ENCODE assay signal across 11 mouse cellular contexts in the genomic region with DNA sequence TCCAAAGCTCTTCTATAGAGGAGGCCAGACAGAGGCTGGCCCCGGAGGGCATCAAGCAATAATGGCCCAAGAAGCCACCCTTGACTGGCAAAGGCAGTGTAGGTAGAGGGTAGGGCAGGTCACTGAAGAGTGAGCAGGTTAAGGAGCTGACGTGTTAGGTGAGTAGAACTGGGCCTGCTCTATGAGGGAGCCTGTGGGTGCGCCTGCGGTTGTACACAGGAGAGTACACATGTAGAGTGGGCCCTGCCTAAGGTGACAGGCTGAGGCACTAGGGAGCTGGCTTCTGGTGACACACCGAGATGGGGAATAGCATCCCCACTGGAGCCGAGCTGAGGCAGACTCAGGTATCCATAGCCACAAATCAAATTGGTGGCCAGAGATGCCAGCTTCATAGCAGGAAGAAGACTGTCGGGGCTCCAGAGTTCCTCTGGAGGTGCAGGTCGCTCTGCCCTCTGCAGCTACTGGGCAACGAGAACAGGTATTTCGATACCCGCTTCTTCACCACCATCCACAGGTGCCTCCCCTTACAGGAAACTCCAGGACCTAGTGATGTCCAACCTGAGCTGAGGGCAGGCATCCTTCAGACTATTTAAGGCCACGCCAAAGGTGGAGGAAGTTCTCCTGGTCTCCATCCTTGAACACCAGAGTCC. TPM values are rescaled to one million over a fixed set of nuclear protein-coding genes. Genes with fewer than 3 reads are reported as not detected.
DNase-seq lines count a peak whose midpoint lies in the region; ATAC-seq and TF ChIP-seq lines count a peak whose summit lies in the region.
"Had no signal": no experiment of that assay in that cellular context is flagged by ENCODE, and none has a peak within 500 bp of the region (broad histone marks: within the 10 kb centered on the region; RNA-seq: fewer than 3 reads in every experiment).

No protein-coding gene starts in this region.

- no peaks in the 10 kb centered on the region for H3K4me1 ChIP-seq in heart, embryonic 11.5 days (ENCODE audit: control insufficient read depth, insufficient read depth, low read length)
- peaks cover 17% of the 10 kb centered on the region for H3K4me1 ChIP-seq in E14TG2a.4 (replicated peaks; ENCODE audit: low read depth, low read length)
- H3K4me1 ChIP-seq in forebrain, embryonic 10.5 days = peaks cover 17% of the 10 kb centered on the region
- H3K4me1 ChIP-seq in intestine, embryonic 16.5 days (ENCODE audit: control insufficient read depth, insufficient read depth, low read length) = peaks cover 4% of the 10 kb centered on the region; the same call in 1 of the 2 replicates

- intact Hi-C loops in heart, postnatal 25 days (cut with DNase I) = no loop called here

- TF ChIP-seq CTCF in E14TG2a.4 (conservative IDR thresholded peaks at IDR 0.05; ENCODE audit: low read length) = no peak

- H3K27me3 ChIP-seq in heart, embryonic 11.5 days (ENCODE audit: control insufficient read depth, insufficient read depth, low read length) = peaks cover 41% of the 10 kb centered on the region
- H3K27me3 ChIP-seq in E14TG2a.4 (ENCODE audit: insufficient read depth, low read length) = peaks cover 91% of the 10 kb centered on the region
- H3K27me3 ChIP-seq in forebrain, embryonic 10.5 days (ENCODE audit: poor library complexity, severe bottlenecking) = peaks cover 88% of the 10 kb centered on the region
- peaks cover 38% of the 10 kb centered on the region for H3K27me3 ChIP-seq in intestine, embryonic 16.5 days (replicated peaks; ENCODE audit: control insufficient read depth, insufficient read depth, low read length)

- no peak overlapping the region for H3K27ac ChIP-seq in heart, embryonic 11.5 days (ENCODE audit: low read depth, low read length)
- no peak overlapping the region for H3K27ac ChIP-seq in forebrain, embryonic 10.5 days
- H3K27ac ChIP-seq in intestine, embryonic 16.5 days (ENCODE audit: low read length) = no peak overlapping the region

- peak overlapping the region; percentile 78; the same call in 1 of the 2 replicates for H3K9ac ChIP-seq in heart, embryonic 11.5 days (ENCODE audit: low read depth, low read length)
- H3K9ac ChIP-seq in intestine, embryonic 16.5 days (ENCODE audit: low read depth, low read length) = no peak overlapping the region

- no peak for ATAC-seq in heart, embryonic 11.5 days (replicated peaks; ENCODE audit: insufficient number of reproducible peaks, low FRiP score, low TSS enrichment)
- ATAC-seq in intestine, embryonic 16.5 days = 0 out of 2 replicates have a peak, but pooled peaks have one; percentile 6

- no peaks in the 10 kb centered on the region for H3K36me3 ChIP-seq in heart, embryonic 11.5 days (ENCODE audit: control insufficient read depth, insufficient read depth, low read length)
- H3K36me3 ChIP-seq in E14TG2a.4 (ENCODE audit: insufficient read depth, low read length) = no peaks in the 10 kb centered on the region
- H3K36me3 ChIP-seq in forebrain, embryonic 10.5 days (replicated peaks) = no peaks in the 10 kb centered on the region
- no peaks in the 10 kb centered on the region for H3K36me3 ChIP-seq in intestine, embryonic 16.5 days (ENCODE audit: control insufficient read depth, insufficient read depth, low read length)

- H3K4me2 ChIP-seq in heart, embryonic 11.5 days = peak overlapping the region; percentile 90
- H3K4me2 ChIP-seq in intestine, embryonic 16.5 days (ENCODE audit: low read depth, low read length) = no peak overlapping the region

- no peaks in the 10 kb centered on the region for H3K9me3 ChIP-seq in heart, embryonic 11.5 days (replicated peaks; ENCODE audit: control insufficient read depth, low read length)
- no peaks in the 10 kb centered on the region for H3K9me3 ChIP-seq in E14TG2a.4 (ENCODE audit: low read length)
- H3K9me3 ChIP-seq in forebrain, embryonic 10.5 days = no peaks in the 10 kb centered on the region
- no peaks in the 10 kb centered on the region for H3K9me3 ChIP-seq in intestine, embryonic 16.5 days (ENCODE audit: control insufficient read depth, low read length)

- WGBS in heart, embryonic 11.5 days (ENCODE audit: insufficient replicate concordance) = 82% methylated on average over 12 of the region's 12 CpGs
- 86% methylated on average over 12 of the region's 12 CpGs for WGBS in forebrain, embryonic 10.5 days
- WGBS in intestine, embryonic 16.5 days = 88% methylated on average over 12 of the region's 12 CpGs

- H3K4me3 ChIP-seq in heart, embryonic 11.5 days (ENCODE audit: low read depth, low read length) = peak overlapping the region; percentile 73
- peak overlapping the region; percentile 81; the same call in 1 of the 2 replicates for H3K4me3 ChIP-seq in E14TG2a.4 (replicated peaks; ENCODE audit: low read length)
- peak overlapping the region; percentile 79; the same call in 1 of the 2 replicates for H3K4me3 ChIP-seq in forebrain, embryonic 10.5 days
- H3K4me3 ChIP-seq in intestine, embryonic 16.5 days (ENCODE audit: low read length) = no peak overlapping the region

- no peak for DNase-seq in heart, postnatal 25 days (ENCODE audit: low spot score)
- DNase-seq in forebrain, embryonic 10.5 days (ENCODE audit: extremely low spot score, low spot score) = no peak
- no peak for DNase-seq in lung, postnatal 25 days (ENCODE audit: low spot score)
- no peak for DNase-seq in kidney, postnatal 14 days
- no peak for DNase-seq in layer of hippocampus, adult 9-10 months (ENCODE audit: low spot score)
- DNase-seq: kidney, adult 9 months; liver had no signal

RNA-seq across cellular contexts. Expression of a gene that starts 1.4 kb away (rescaled TPM):
- 1.4 and 1.5 TPM in 2 replicates for polyA plus RNA-seq in heart, embryonic 11.5 days (2014; fragmentation: Nextera tagmentation; extraction: Ambion mirVana)
- total RNA-seq in heart, postnatal 25 days (2021) = 1 to 10 TPM; 1.4 to 1.6 TPM
- 0.54 and 0.71 TPM in 2 replicates for polyA plus RNA-seq in forebrain, embryonic 10.5 days (2016; fragmentation: Nextera tagmentation; extraction: Ambion mirVana)
- polyA plus RNA-seq in intestine, embryonic 16.5 days (2015; fragmentation: Nextera tagmentation; extraction: Ambion mirVana) = 0.38 and 0.68 TPM in 2 replicates
- polyA plus RNA-seq: spleen, adult 2 months had no signal

RNA-seq across cellular contexts. Expression of a gene that starts 14.0 kb away (rescaled TPM):
- 51.7 and 52.6 TPM in 2 replicates for polyA plus RNA-seq in heart, embryonic 11.5 days (2014; fragmentation: Nextera tagmentation; extraction: Ambion mirVana)
- total RNA-seq in heart, postnatal 25 days (2021) = 10 to 100 TPM; 44.2 to 45.5 TPM
- polyA plus RNA-seq in forebrain, embryonic 10.5 days (2016; fragmentation: Nextera tagmentation; extraction: Ambion mirVana) = 53.4 and 55.9 TPM in 2 replicates
- polyA plus RNA-seq in intestine, embryonic 16.5 days (2015; fragmentation: Nextera tagmentation; extraction: Ambion mirVana) = 53.2 and 56.4 TPM in 2 replicates

RNA-seq across cellular contexts. Expression of a gene that starts 27.9 kb away (rescaled TPM):
- 9.5 and 9.9 TPM in 2 replicates for polyA plus RNA-seq in heart, embryonic 11.5 days (2014; fragmentation: Nextera tagmentation; extraction: Ambion mirVana)
- 10 to 100 TPM; 15.1 to 15.2 TPM for total RNA-seq in heart, postnatal 25 days (2021)
- 14.4 and 14.8 TPM in 2 replicates for polyA plus RNA-seq in forebrain, embryonic 10.5 days (2016; fragmentation: Nextera tagmentation; extraction: Ambion mirVana)
- 13.7 and 15.3 TPM in 2 replicates for polyA plus RNA-seq in intestine, embryonic 16.5 days (2015; fragmentation: Nextera tagmentation; extraction: Ambion mirVana)
